Comparison of ENCODE assay signal across 1 mouse cellular context in the genomic region with DNA sequence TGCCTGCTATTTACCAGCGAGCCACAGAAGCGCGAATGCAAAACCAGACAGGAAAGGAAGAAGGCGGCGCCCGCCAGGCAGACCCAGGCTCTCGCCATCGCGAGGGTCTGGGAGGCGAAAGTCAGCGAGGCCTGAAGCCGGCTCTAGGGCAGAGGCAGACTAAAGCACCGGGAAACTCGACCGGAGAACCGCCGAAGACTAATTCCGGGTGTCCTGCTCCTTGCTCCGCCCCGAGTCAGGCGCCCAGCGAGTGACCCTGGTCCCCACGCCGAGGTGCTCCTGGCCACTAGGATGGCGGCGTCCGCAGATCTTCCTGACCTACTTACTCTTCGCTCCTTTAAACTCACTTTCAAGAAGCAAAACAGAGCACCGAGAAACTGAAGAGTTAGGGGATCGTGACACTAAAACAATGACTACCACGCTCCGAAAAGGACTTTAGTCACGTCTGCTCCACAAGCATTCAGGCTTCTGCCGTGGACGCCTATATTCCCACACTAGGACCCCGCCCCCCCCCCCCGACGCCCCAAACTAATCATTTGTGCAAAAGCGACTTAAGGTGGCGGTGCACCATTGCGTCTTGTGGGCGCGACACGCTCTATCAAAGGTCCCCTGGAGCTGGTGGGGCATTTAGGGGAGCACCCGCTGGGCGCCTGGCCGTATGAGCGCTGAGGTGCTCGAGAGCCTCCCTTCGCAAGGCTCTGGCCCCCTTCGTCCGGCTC.
TF ChIP-seq lines count a peak whose summit lies in the region.

Gene Nhlrc3, minus strand, starts transcription at position 287 of the 719 bp plus-strand sequence.
Gene Proser1, plus strand, starts transcription at position 621 of the 719 bp plus-strand sequence.

TF ChIP-seq in MEL, 35 proteins besides CTCF, POLR2A, EP300 and RAD21 (continued from another document):
- no peak for TF ChIP-seq ZC3H11A (IDR thresholded peaks at IDR 0.05; ENCODE audit: low read depth, low read length)
- TF ChIP-seq ELF1 (IDR thresholded peaks at IDR 0.05; ENCODE audit: low read depth, low read length), result peak; percentile 80; the same call in 1 of the 2 replicates
- no peak; the same call in 1 of the 2 replicates for TF ChIP-seq KAT2A (conservative IDR thresholded peaks at IDR 0.05; ENCODE audit: low read depth, low read length)
- no peak for TF ChIP-seq E2F4 (IDR thresholded peaks at IDR 0.05; ENCODE audit: borderline replicate concordance, low read depth, low read length)
- no peak for TF ChIP-seq BHLHE40 (IDR thresholded peaks at IDR 0.05; ENCODE audit: borderline replicate concordance, low read depth, low read length)
- no peak for TF ChIP-seq ZNF384 (IDR thresholded peaks at IDR 0.05; ENCODE audit: low read depth, low read length)
- no peak for TF ChIP-seq JUND (IDR thresholded peaks at IDR 0.05; ENCODE audit: low read depth, low read length)
- peak; percentile 99 for TF ChIP-seq SIN3A (IDR thresholded peaks at IDR 0.05; ENCODE audit: low read length)
- TF ChIP-seq POLR2AphosphoS5 (IDR thresholded peaks at IDR 0.05; ENCODE audit: borderline replicate concordance, low read depth, low read length), result no peak
- TF ChIP-seq ETS1 (IDR thresholded peaks at IDR 0.05; ENCODE audit: low read depth, low read length), result 0 out of 2 replicates have a peak, but pooled peaks have one; percentile 34
- no peak for TF ChIP-seq TAL1 (IDR thresholded peaks at IDR 0.05; ENCODE audit: low read length)
- peak; percentile 42; the same call in 1 of the 2 replicates for TF ChIP-seq TCF12 (IDR thresholded peaks at IDR 0.05; ENCODE audit: low read depth, low read length)
- no peak; the same call in 1 of the 2 replicates for TF ChIP-seq GABPA (IDR thresholded peaks at IDR 0.05; ENCODE audit: low read depth, low read length)
- TF ChIP-seq MYB (IDR thresholded peaks at IDR 0.05; ENCODE audit: low read depth, low read length), result no peak
- no peak for TF ChIP-seq ZMIZ1 (IDR thresholded peaks at IDR 0.05; ENCODE audit: low read depth, low read length)
- TF ChIP-seq TBP (IDR thresholded peaks at IDR 0.05; ENCODE audit: low read depth, low read length), result no peak; the same call in 1 of the 2 replicates
- TF ChIP-seq USF1 (IDR thresholded peaks at IDR 0.05; ENCODE audit: low read depth, low read length), result no peak
- TF ChIP-seq MXI1 (IDR thresholded peaks at IDR 0.05; ENCODE audit: low read depth, low read length), result peak; percentile 65; the same call in 1 of the 2 replicates
- no peak for TF ChIP-seq USF2 (IDR thresholded peaks at IDR 0.05; ENCODE audit: borderline replicate concordance in 1 of 2, insufficient read depth in 1 of 2, low read depth in 1 of 2, low read length in 2 of 2)
- TF ChIP-seq HCFC1 (IDR thresholded peaks at IDR 0.05; ENCODE audit: low read depth, low read length), result peak; percentile 92
- peak; percentile 50 for TF ChIP-seq NELFE (IDR thresholded peaks at IDR 0.05; ENCODE audit: low read depth, low read length)
- no peak for TF ChIP-seq GATA1 (IDR thresholded peaks at IDR 0.05; ENCODE audit: low read depth, low read length)
- no peak for TF ChIP-seq SMC3 (IDR thresholded peaks at IDR 0.05; ENCODE audit: low read depth, low read length)
